Mouse (Mus musculus): ENCODE measurements at regions not wholly inside any gene's neighbourhood (a gene's known extent, or its start where the extent isn't known, plus 50 kb on each side); places are given as distances from the start of the nearest gene placed in this dataset.
A peak's percentile ranks its signal among the peaks of the same experiment; 100 is the strongest.

DNA sequence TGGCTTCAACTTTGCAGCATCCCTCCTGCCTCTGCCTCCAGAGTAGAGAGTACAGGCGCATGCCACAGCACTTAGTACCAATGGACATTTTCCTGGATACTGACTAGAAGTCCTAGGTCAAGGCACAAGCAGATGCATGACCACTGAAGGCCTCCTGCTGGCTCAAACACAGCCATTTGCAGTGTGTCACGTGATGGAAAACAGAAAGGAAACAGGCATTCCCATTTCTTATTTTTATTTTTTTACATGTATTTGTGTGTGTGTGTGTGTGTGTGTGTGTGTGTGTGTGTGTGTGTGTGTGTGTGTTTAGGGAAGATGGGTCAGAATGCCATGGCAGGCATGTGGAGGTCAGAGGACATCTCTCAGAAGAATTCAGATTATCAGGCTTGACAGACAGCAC, 65.6 kb downstream of the Thap12 start:
- no peak for ATAC-seq (replicated peaks; ENCODE audit: extremely low read depth, insufficient read depth, low FRiP score)
- no peaks in the 10 kb centered on the region for H3K27me3 ChIP-seq (ENCODE audit: control insufficient read depth, insufficient read depth, low read length)
- H3K4me1 ChIP-seq (ENCODE audit: control insufficient read depth, insufficient read depth, low read length): peaks cover 20% of the 10 kb centered on the region
- no peaks in the 10 kb centered on the region for H3K9me3 ChIP-seq (replicated peaks; ENCODE audit: control insufficient read depth, low read length)
- H3K4me2 ChIP-seq (ENCODE audit: low read depth, low read length): no peak overlapping the region
- no peak overlapping the region for H3K9ac ChIP-seq (ENCODE audit: low read length)
- H3K36me3 ChIP-seq (ENCODE audit: control insufficient read depth, insufficient read depth): no peaks in the 10 kb centered on the region
- 85% methylated on average over 2 of the region's 2 CpGs for WGBS
- H3K4me3 ChIP-seq (ENCODE audit: low read length): no peak overlapping the region
- no peak overlapping the region for H3K27ac ChIP-seq (ENCODE audit: low read length)

- ATAC-seq (replicated peaks; ENCODE audit: extremely low read depth, insufficient read depth, low FRiP score): peak; percentile 28; the same call in 1 of the 2 replicates
- peak overlapping the region; percentile 3; the same call in 1 of the 2 replicates for H3K9ac ChIP-seq (ENCODE audit: low read length)
- no peaks in the 10 kb centered on the region for H3K27me3 ChIP-seq (ENCODE audit: control insufficient read depth, insufficient read depth, low read length)
- peaks cover 20% of the 10 kb centered on the region for H3K4me1 ChIP-seq (ENCODE audit: control insufficient read depth, insufficient read depth, low read length)
- H3K4me2 ChIP-seq (ENCODE audit: low read depth, low read length): no peak overlapping the region
- 0% methylated on average over 1 of the region's 1 CpGs for WGBS
- peak overlapping the region; percentile 62; the same call in 1 of the 2 replicates for H3K27ac ChIP-seq (ENCODE audit: low read length)
- H3K36me3 ChIP-seq (ENCODE audit: control insufficient read depth, insufficient read depth): no peaks in the 10 kb centered on the region
- H3K9me3 ChIP-seq (replicated peaks; ENCODE audit: control insufficient read depth, low read length): no peaks in the 10 kb centered on the region
- no peak overlapping the region for H3K4me3 ChIP-seq (ENCODE audit: low read length)
Measured at GRCm38 (mm10) chr7:98769111-98769734, 65.7 kb upstream of the Wnt11 start.

DNA sequence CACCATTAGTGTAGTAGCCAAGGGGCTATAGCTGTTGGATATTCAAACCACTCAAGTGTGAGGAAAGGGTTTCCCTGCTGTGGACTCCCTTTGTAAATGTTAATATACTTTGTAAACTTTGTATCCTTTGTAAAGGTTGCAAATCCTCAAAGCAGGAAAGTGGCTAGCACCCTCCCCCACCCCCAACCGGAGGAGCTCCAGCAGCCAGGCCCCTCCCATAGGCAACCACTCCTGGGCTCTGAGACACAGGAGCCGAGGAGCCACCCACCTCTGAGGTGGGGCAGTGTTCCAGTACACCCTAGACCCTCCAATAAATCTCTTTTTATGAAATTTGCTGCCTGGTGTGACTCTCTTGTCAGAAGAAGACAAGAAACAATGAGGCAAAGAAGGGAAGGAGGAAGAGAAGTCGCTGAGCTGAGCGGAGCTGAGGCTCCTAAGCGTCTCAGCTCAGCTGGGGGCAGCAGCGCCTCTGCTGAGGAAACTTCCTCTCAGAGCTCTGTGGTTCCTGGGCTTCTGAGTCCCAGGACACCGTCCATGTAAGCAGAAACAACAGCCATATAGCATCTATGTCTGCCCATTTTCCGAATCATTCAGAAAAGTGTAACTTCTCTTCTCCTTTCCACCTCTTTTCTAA, 64.5 kb upstream of the Wnt11 start:
- Histone ChIP-seq H3K4me2 (ENCODE audit: low read depth, low read length) (peak overlapping the region; percentile 38), H3K9me3 (replicated peaks; ENCODE audit: control insufficient read depth, low read length) (no peaks in the 10 kb centered on the region), H3K27me3 (ENCODE audit: control insufficient read depth, insufficient read depth, low read length) (no peaks in the 10 kb centered on the region), H3K4me1 (ENCODE audit: control insufficient read depth, insufficient read depth, low read length) (peaks cover 20% of the 10 kb centered on the region), H3K27ac (ENCODE audit: low read length) (peak overlapping the region; percentile 14; the same call in 1 of the 2 replicates), H3K36me3 (ENCODE audit: control insufficient read depth, insufficient read depth) (no peaks in the 10 kb centered on the region), H3K4me3 (ENCODE audit: low read length) (peak overlapping the region; percentile 26), H3K9ac (ENCODE audit: low read length) (peak overlapping the region; percentile 43; the same call in 1 of the 2 replicates)
- ATAC-seq (replicated peaks; ENCODE audit: extremely low read depth, insufficient read depth, low FRiP score): no peak
- 20% methylated on average over 8 of the region's 8 CpGs for WGBS

DNA sequence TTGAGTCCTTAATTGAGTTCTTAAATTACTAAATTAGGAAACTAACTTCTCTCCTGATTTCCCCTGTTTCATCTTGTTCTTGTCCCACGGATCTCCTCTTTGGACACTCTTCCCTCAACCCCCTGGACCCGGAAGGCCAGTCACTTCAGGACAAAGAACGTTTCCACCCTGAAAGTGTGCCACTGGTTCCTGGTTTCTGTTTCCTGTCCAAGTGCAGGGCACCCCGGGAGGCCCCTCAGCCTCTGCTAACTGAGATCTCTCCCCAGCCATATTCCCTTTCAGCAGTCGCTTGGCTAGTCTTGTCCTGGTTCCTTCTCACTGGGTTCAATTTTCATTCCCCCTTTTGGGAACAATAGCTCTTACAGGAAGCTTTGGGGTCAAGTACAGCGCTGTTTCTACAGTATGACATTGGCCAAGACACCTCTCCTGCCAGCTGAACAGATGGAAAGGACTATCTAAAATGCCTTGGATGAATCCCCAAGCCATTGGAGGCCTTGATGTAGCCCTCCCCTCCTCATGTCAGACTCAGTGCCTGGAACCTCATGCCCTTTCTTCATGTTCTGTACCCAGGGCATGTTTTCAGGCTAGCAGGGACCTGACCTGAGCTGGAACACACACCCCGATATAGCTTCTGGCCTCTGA, 63.7 kb upstream of the Wnt11 start:
- H3K4me2 ChIP-seq (ENCODE audit: low read depth, low read length): no peak overlapping the region
- no peak overlapping the region for H3K9ac ChIP-seq (ENCODE audit: low read length)
- H3K4me3 ChIP-seq (ENCODE audit: low read length): no peak overlapping the region
- WGBS: 57% methylated on average over 7 of the region's 7 CpGs
- H3K27me3 ChIP-seq (ENCODE audit: control insufficient read depth, insufficient read depth, low read length): no peaks in the 10 kb centered on the region
- H3K4me1 ChIP-seq (ENCODE audit: control insufficient read depth, insufficient read depth, low read length): peaks cover 20% of the 10 kb centered on the region
- ATAC-seq (replicated peaks; ENCODE audit: extremely low read depth, insufficient read depth, low FRiP score): no peak
- H3K9me3 ChIP-seq (replicated peaks; ENCODE audit: control insufficient read depth, low read length): no peaks in the 10 kb centered on the region
- H3K36me3 ChIP-seq (ENCODE audit: control insufficient read depth, insufficient read depth): no peaks in the 10 kb centered on the region
- H3K27ac ChIP-seq (ENCODE audit: low read length): no peak overlapping the region

DNA sequence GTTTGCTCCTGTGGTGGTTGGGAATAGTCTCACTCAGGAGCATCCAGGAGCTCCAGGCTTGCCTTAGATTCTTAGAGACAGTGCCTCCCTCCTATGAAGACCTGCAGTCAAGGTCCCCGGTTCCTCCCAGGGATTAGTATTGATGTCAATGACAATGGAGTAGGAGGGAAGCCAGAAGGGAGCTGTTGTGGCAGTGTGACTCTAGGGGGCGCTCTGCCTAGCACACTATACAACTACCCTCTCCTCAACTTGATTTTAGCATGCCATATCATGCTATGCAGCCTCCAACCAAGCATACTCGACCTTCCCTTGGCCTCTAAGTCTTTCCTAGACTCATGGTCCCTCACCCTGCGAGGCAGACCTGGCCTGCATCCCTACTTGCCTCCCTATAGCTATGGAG, 60.3 kb upstream of the Wnt11 start:
- 45% methylated on average over 4 of the region's 4 CpGs for WGBS
- H3K4me1 ChIP-seq (ENCODE audit: control insufficient read depth, insufficient read depth, low read length): peaks cover 11% of the 10 kb centered on the region

GRCm38 (mm10) chr7:98775031-98775430, 59.9 kb upstream of the Wnt11 start:
- Histone ChIP-seq H3K9ac (ENCODE audit: low read length) (no peak overlapping the region), H3K4me2 (ENCODE audit: low read depth, low read length) (no peak overlapping the region), H3K27me3 (ENCODE audit: control insufficient read depth, insufficient read depth, low read length) (no peaks in the 10 kb centered on the region), H3K9me3 (replicated peaks; ENCODE audit: control insufficient read depth, low read length) (no peaks in the 10 kb centered on the region), H3K4me3 (ENCODE audit: low read length) (no peak overlapping the region), H3K4me1 (ENCODE audit: control insufficient read depth, insufficient read depth, low read length) (peaks cover 6% of the 10 kb centered on the region), H3K27ac (ENCODE audit: low read length) (no peak overlapping the region), H3K36me3 (ENCODE audit: control insufficient read depth, insufficient read depth) (no peaks in the 10 kb centered on the region)
- no peak for ATAC-seq (replicated peaks; ENCODE audit: extremely low read depth, insufficient read depth, low FRiP score)
- WGBS: 40% methylated on average over 8 of the region's 8 CpGs

More for the DNA sequence above, 60.3 kb upstream of the Wnt11 start:
- H3K9ac ChIP-seq (ENCODE audit: low read length): no peak overlapping the region
- no peaks in the 10 kb centered on the region for H3K27me3 ChIP-seq (ENCODE audit: control insufficient read depth, insufficient read depth, low read length)
- H3K27ac ChIP-seq (ENCODE audit: low read length): no peak overlapping the region
- H3K4me2 ChIP-seq (ENCODE audit: low read depth, low read length): no peak overlapping the region
- no peak for ATAC-seq (replicated peaks; ENCODE audit: extremely low read depth, insufficient read depth, low FRiP score)
- no peaks in the 10 kb centered on the region for H3K9me3 ChIP-seq (replicated peaks; ENCODE audit: control insufficient read depth, low read length)
- no peaks in the 10 kb centered on the region for H3K36me3 ChIP-seq (ENCODE audit: control insufficient read depth, insufficient read depth)
- no peak overlapping the region for H3K4me3 ChIP-seq (ENCODE audit: low read length)

- no peaks in the 10 kb centered on the region for H3K36me3 ChIP-seq (ENCODE audit: control insufficient read depth, insufficient read depth)
- WGBS: 71% methylated on average over 3 of the region's 3 CpGs
- no peaks in the 10 kb centered on the region for H3K4me1 ChIP-seq (ENCODE audit: control insufficient read depth, insufficient read depth, low read length)
- no peak overlapping the region for H3K9ac ChIP-seq (ENCODE audit: low read length)
- no peak overlapping the region for H3K4me2 ChIP-seq (ENCODE audit: low read depth, low read length)
- no peaks in the 10 kb centered on the region; the same call in 1 of the 2 replicates for H3K27me3 ChIP-seq (ENCODE audit: control insufficient read depth, insufficient read depth, low read length)
- H3K9me3 ChIP-seq (replicated peaks; ENCODE audit: control insufficient read depth, low read length): no peaks in the 10 kb centered on the region
- no peak overlapping the region for H3K4me3 ChIP-seq (ENCODE audit: low read length)
- ATAC-seq (replicated peaks; ENCODE audit: extremely low read depth, insufficient read depth, low FRiP score): no peak
- H3K27ac ChIP-seq (ENCODE audit: low read length): no peak overlapping the region
Measured at GRCm38 (mm10) chr7:98777304-98777849, 57.5 kb upstream of the Wnt11 start.

DNA sequence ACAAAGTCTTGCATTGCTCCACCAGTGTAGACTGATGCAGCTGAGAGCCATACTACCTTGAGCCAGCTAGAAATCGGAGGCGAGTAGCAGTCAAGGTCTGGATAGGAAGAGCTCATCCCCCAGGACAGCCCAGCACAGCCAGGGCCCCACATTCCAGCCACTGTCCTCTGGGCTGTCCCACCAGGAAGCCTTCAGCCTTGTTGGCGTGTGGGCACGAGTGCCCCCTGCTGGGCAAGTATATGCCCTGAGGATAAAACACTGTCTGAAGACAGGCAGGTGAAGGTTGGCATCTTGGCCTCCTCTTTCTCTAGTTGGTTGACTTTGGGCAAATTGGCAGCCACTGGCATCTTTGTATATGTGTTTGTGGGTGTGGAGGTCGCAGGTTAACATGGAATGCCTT, 56.0 kb upstream of the Wnt11 start:
- Histone ChIP-seq H3K9ac (ENCODE audit: low read length) (no peak overlapping the region), H3K36me3 (ENCODE audit: control insufficient read depth, insufficient read depth) (no peaks in the 10 kb centered on the region), H3K27me3 (ENCODE audit: control insufficient read depth, insufficient read depth, low read length) (no peaks in the 10 kb centered on the region; the same call in 1 of the 2 replicates), H3K4me3 (ENCODE audit: low read length) (no peak overlapping the region), H3K27ac (ENCODE audit: low read length) (no peak overlapping the region), H3K4me1 (ENCODE audit: control insufficient read depth, insufficient read depth, low read length) (peaks cover 8% of the 10 kb centered on the region), H3K4me2 (ENCODE audit: low read depth, low read length) (no peak overlapping the region), H3K9me3 (replicated peaks; ENCODE audit: control insufficient read depth, low read length) (no peaks in the 10 kb centered on the region)
- ATAC-seq (replicated peaks; ENCODE audit: extremely low read depth, insufficient read depth, low FRiP score): peak; percentile 35; the same call in 1 of the 2 replicates
- 12% methylated on average over 5 of the region's 5 CpGs for WGBS

GRCm38 (mm10) chr7:98783521-98783920, 51.4 kb upstream of the Wnt11 start:
- Histone ChIP-seq H3K4me3 (ENCODE audit: low read length) (no peak overlapping the region), H3K9ac (ENCODE audit: low read length) (no peak overlapping the region), H3K27ac (ENCODE audit: low read length) (peak overlapping the region; percentile 80), H3K36me3 (ENCODE audit: control insufficient read depth, insufficient read depth) (no peaks in the 10 kb centered on the region), H3K27me3 (ENCODE audit: control insufficient read depth, insufficient read depth, low read length) (no peaks in the 10 kb centered on the region; the same call in 1 of the 2 replicates), H3K9me3 (replicated peaks; ENCODE audit: control insufficient read depth, low read length) (no peaks in the 10 kb centered on the region), H3K4me1 (ENCODE audit: control insufficient read depth, insufficient read depth, low read length) (peaks cover 21% of the 10 kb centered on the region), H3K4me2 (ENCODE audit: low read depth, low read length) (peak overlapping the region; percentile 6; the same call in 1 of the 2 replicates)
- WGBS: 51% methylated on average over 5 of the region's 5 CpGs
- ATAC-seq (replicated peaks; ENCODE audit: extremely low read depth, insufficient read depth, low FRiP score): no peak

Measured in heart, embryonic 16.5 days (tissue).